ENCODE assay signal across 8 mouse cellular contexts in genomic region chr16:31199591-31199925, GRCm38 (mm10). TPM values are rescaled to one million over a fixed set of nuclear protein-coding genes. Genes with fewer than 3 reads are reported as not detected.
DNase-seq lines count a peak whose midpoint lies in the region; ATAC-seq and TF ChIP-seq lines count a peak whose summit lies in the region.

No protein-coding gene starts in this region.

- no peaks in the 10 kb centered on the region for H3K36me3 ChIP-seq in C2C12 (ENCODE audit: control insufficient read depth, insufficient read depth)
- H3K36me3 ChIP-seq in forebrain, embryonic 14.5 days (ENCODE audit: control insufficient read depth, insufficient read depth, low read length): no peaks in the 10 kb centered on the region
- H3K36me3 ChIP-seq in midbrain, embryonic 11.5 days (ENCODE audit: control insufficient read depth, insufficient read depth, low read length): no peaks in the 10 kb centered on the region
- no peaks in the 10 kb centered on the region for H3K36me3 ChIP-seq in stomach, embryonic 14.5 days (ENCODE audit: control insufficient read depth, insufficient read depth, low read length)

- H3K4me2 ChIP-seq in forebrain, embryonic 14.5 days (ENCODE audit: low read length): peak overlapping the region; percentile 58
- peak overlapping the region; percentile 84 for H3K4me2 ChIP-seq in midbrain, embryonic 11.5 days
- peak overlapping the region; percentile 66 for H3K4me2 ChIP-seq in stomach, embryonic 14.5 days (replicated peaks; ENCODE audit: low read depth, low read length)

- peaks cover under 1% of the 10 kb centered on the region; the same call in 1 of the 2 replicates for H3K4me1 ChIP-seq in bone marrow, adult 2 months (ENCODE audit: control insufficient read depth, insufficient read depth, low read length)
- peaks cover 9% of the 10 kb centered on the region for H3K4me1 ChIP-seq in forebrain, embryonic 14.5 days (ENCODE audit: control insufficient read depth, insufficient read depth, low read length)
- peaks cover 11% of the 10 kb centered on the region for H3K4me1 ChIP-seq in midbrain, embryonic 11.5 days (ENCODE audit: control insufficient read depth, insufficient read depth, low read length)
- peaks cover 13% of the 10 kb centered on the region; the same call in 1 of the 2 replicates for H3K4me1 ChIP-seq in stomach, embryonic 14.5 days (ENCODE audit: control insufficient read depth, insufficient read depth, low read length)

- H3ac ChIP-seq in C2C12 (ENCODE audit: control insufficient read depth, insufficient read length, low read depth): peak overlapping the region; percentile 92

- peaks cover 63% of the 10 kb centered on the region for H3K79me2 ChIP-seq in C2C12 (ENCODE audit: control insufficient read depth, insufficient read depth)

- intact Hi-C loops in heart, postnatal 25 days (cut with DNase I): no loop called here
- intact Hi-C loops in left cerebral cortex, postnatal 14 days (cut with DNase I): no loop called here

- 8% methylated on average over 14 of the region's 14 CpGs for WGBS in bone marrow, adult 2 months
- WGBS in forebrain, embryonic 14.5 days: 4% methylated on average over 14 of the region's 14 CpGs
- WGBS in midbrain, embryonic 11.5 days: 10% methylated on average over 14 of the region's 14 CpGs
- WGBS in stomach, embryonic 14.5 days: 9% methylated on average over 14 of the region's 14 CpGs

- no peaks in the 10 kb centered on the region for H3K27me3 ChIP-seq in C2C12 (ENCODE audit: control insufficient read depth, insufficient read depth, insufficient read length)
- no peaks in the 10 kb centered on the region for H3K27me3 ChIP-seq in forebrain, embryonic 14.5 days (replicated peaks; ENCODE audit: control insufficient read depth, insufficient read depth, low read length)
- no peaks in the 10 kb centered on the region for H3K27me3 ChIP-seq in midbrain, embryonic 11.5 days (ENCODE audit: control insufficient read depth, insufficient read depth, low read length)
- H3K27me3 ChIP-seq in stomach, embryonic 14.5 days (ENCODE audit: control insufficient read depth, insufficient read depth, low read length): no peaks in the 10 kb centered on the region

- peak overlapping the region; percentile 93 for H3K9ac ChIP-seq in forebrain, embryonic 14.5 days (ENCODE audit: low read length)
- peak overlapping the region; percentile 92 for H3K9ac ChIP-seq in midbrain, embryonic 11.5 days (ENCODE audit: low read length)
- H3K9ac ChIP-seq in stomach, embryonic 14.5 days (replicated peaks; ENCODE audit: low read depth, low read length): peak overlapping the region; percentile 92; the same call in 1 of the 2 replicates

- DNase-seq in forebrain, embryonic 14.5 days (ENCODE audit: low spot score): peak; percentile 57
- peak; percentile 31 for DNase-seq in heart, postnatal 25 days (ENCODE audit: low spot score)
- peak; percentile 52 to 69 for DNase-seq in left cerebral cortex, postnatal 14 days (ENCODE audit: low spot score in 2 of 2)
- DNase-seq in midbrain, embryonic 11.5 days (ENCODE audit: low spot score, missing footprints): no peak

- no peak for TF ChIP-seq POLR2A in bone marrow, adult 2 months (IDR thresholded peaks at IDR 0.05; ENCODE audit: borderline replicate concordance, control insufficient read depth, low read depth, low read length)

- no peak overlapping the region for H3K27ac ChIP-seq in bone marrow, adult 2 months (ENCODE audit: control insufficient read depth, insufficient read depth, low read depth, low read length, poor library complexity)
- 0 out of 2 replicates have a peak overlapping the region, but pooled peaks have one; percentile 93 for H3K27ac ChIP-seq in forebrain, embryonic 14.5 days (ENCODE audit: low read depth, low read length)
- no peak overlapping the region for H3K27ac ChIP-seq in midbrain, embryonic 11.5 days (ENCODE audit: low read depth, low read length)
- H3K27ac ChIP-seq in stomach, embryonic 14.5 days (ENCODE audit: low read length): peak overlapping the region; percentile 91; the same call in 1 of the 2 replicates

- H3K4me3 ChIP-seq in C2C12 (ENCODE audit: insufficient read depth, poor library complexity, severe bottlenecking): peak overlapping the region; percentile 83
- H3K4me3 ChIP-seq in bone marrow, adult 2 months (replicated peaks; ENCODE audit: control insufficient read depth, low read depth, low read length): peak overlapping the region; percentile 90
- peak overlapping the region; percentile 95 for H3K4me3 ChIP-seq in forebrain, embryonic 14.5 days (ENCODE audit: low read depth, low read length)
- peak overlapping the region; percentile 89 for H3K4me3 ChIP-seq in midbrain, embryonic 11.5 days (ENCODE audit: low read depth, low read length)
- peak overlapping the region; percentile 96 for H3K4me3 ChIP-seq in stomach, embryonic 14.5 days (ENCODE audit: low read depth, low read length)

- no peak for TF ChIP-seq CTCF in C2C12 (IDR thresholded peaks at IDR 0.05; ENCODE audit: control insufficient read depth, insufficient read depth, insufficient read length)
- TF ChIP-seq CTCF in bone marrow, adult 2 months (IDR thresholded peaks at IDR 0.05; ENCODE audit: control insufficient read depth, insufficient read depth, low read length): no peak

- no peaks in the 10 kb centered on the region for H3K9me3 ChIP-seq in forebrain, embryonic 14.5 days (replicated peaks; ENCODE audit: control insufficient read depth, low read length)
- no peaks in the 10 kb centered on the region for H3K9me3 ChIP-seq in midbrain, embryonic 11.5 days (ENCODE audit: control insufficient read depth, low read length)
- no peaks in the 10 kb centered on the region for H3K9me3 ChIP-seq in stomach, embryonic 14.5 days (ENCODE audit: control insufficient read depth, low read depth, low read length)

- peaks cover 53% of the 10 kb centered on the region for H3K79me3 ChIP-seq in C2C12 (ENCODE audit: low read depth)

- ATAC-seq in forebrain, embryonic 14.5 days: no peak
- ATAC-seq in midbrain, embryonic 11.5 days (ENCODE audit: low FRiP score): no peak
- no peak for ATAC-seq in stomach, embryonic 14.5 days (ENCODE audit: insufficient number of reproducible peaks, insufficient read depth, low FRiP score, low read depth)
- ATAC-seq in monocyte, adult 5-6 weeks (replicated peaks; ENCODE audit: insufficient number of reproducible peaks, low FRiP score, low TSS enrichment, poor library complexity, severe bottlenecking): no peak

TF ChIP-seq in C2C12, 6 proteins besides CTCF, POLR2A, EP300 and RAD21:
- TF ChIP-seq CEBPB (IDR thresholded peaks at IDR 0.05; ENCODE audit: low read depth) (no peak), USF1 (IDR thresholded peaks at IDR 0.05; ENCODE audit: low read depth) (no peak), MYOG (IDR thresholded peaks at IDR 0.05; ENCODE audit: control insufficient read depth, extremely low read depth, insufficient read length) (no peak), FOSL1 (IDR thresholded peaks at IDR 0.05; ENCODE audit: insufficient read depth, low read length, poor library complexity, severe bottlenecking) (no peak), MYOD1 (IDR thresholded peaks at IDR 0.05; ENCODE audit: control insufficient read depth, insufficient read length, low read depth) (no peak), MAX (IDR thresholded peaks at IDR 0.05) (no peak)
TF ChIP-seq in C2C12: peak in this region for 0.

RNA-seq across cellular contexts. Expression of gene Acap2, which starts 1.5 kb away (rescaled TPM):
- polyA plus RNA-seq in C2C12 (2012; fragmentation: generic; extraction: Trizol): 6.2 TPM
- polyA plus RNA-seq in bone marrow, adult 2 months (2011; ENCODE audit: insufficient read depth, insufficient read length, low replicate concordance, missing spikeins): 5.6 and 13.5 TPM in 2 replicates
- 11.3 and 15.1 TPM in 2 replicates for polyA plus RNA-seq in forebrain, embryonic 14.5 days (2014; fragmentation: Nextera tagmentation; extraction: Ambion mirVana)
- total RNA-seq in heart, postnatal 25 days (2021): 10 to 100 TPM; 18.2 to 23.9 TPM
- total RNA-seq in left cerebral cortex, postnatal 14 days (2021): 10 to 100 TPM; 90.5 to 99.9 TPM
- polyA plus RNA-seq in midbrain, embryonic 11.5 days (2014; fragmentation: Nextera tagmentation; extraction: Ambion mirVana): 23.2 and 24.2 TPM in 2 replicates
- polyA plus RNA-seq in stomach, embryonic 14.5 days (2014; fragmentation: Nextera tagmentation; extraction: Ambion mirVana): 24.9 and 25.0 TPM in 2 replicates
- total RNA-seq in monocyte, adult 5-6 weeks (2017): 89.4 to 118 TPM (median 107 TPM) in 3 replicates

Comparison
In these comparisons a context has a peak if more than half of its experiments do, and no peak if none do; other contexts are left out.
1. H3K27ac ChIP-seq: peak in forebrain, embryonic 14.5 days (single experiment) and stomach, embryonic 14.5 days (single experiment); none in bone marrow, adult 2 months (single experiment) and midbrain, embryonic 11.5 days (single experiment).
2. Peak in every context shown above with its lines, with median percentiles within 50 percentile points of each other: H3K4me3 ChIP-seq, H3K4me2 ChIP-seq and H3K9ac ChIP-seq.